Mouse (Mus musculus) embryonic facial prominence, embryonic 11.5 days (tissue): ENCODE data around the gene Erlec1. TPM values are rescaled to one million over a fixed set of nuclear protein-coding genes. Genes with fewer than 3 reads are reported as not detected.

ENCODE experiments used
- ATAC-seq: fragments of 200-750 bp; cut with Nextera tagmentation; replicated peaks from 2 replicates; pipeline ENCODE4 v1.8.0; 2017; ENCODE audit warnings: low read depth; ENCODE audit not compliant: insufficient number of reproducible peaks, low FRiP score, low TSS enrichment
- DNase-seq: peaks from one replicate; pipeline ENCODE4 v3.0.0-alpha.2; 2015; ENCODE audit warnings: low spot score
- H3K27ac ChIP-seq: fragments of 300-500 bp; sonication (generic); replicated peaks from 2 replicates; pipeline ENCODE4 v1.5.1; 2014; ENCODE audit warnings: mild to moderate bottlenecking, low read depth, low read length, control low read depth
- H3K27me3 ChIP-seq: fragments of 300-500 bp; sonication (generic); 2 replicates; pipeline ENCODE4 v1.6.1; 2014; ENCODE audit warnings: mild to moderate bottlenecking, low read length, moderate library complexity, mixed read lengths; ENCODE audit not compliant: control insufficient read depth, insufficient read depth
- H3K36me3 ChIP-seq: fragments of 300-500 bp; sonication (generic); replicated peaks from 2 replicates; pipeline ENCODE4 v1.6.1; 2014; ENCODE audit warnings: low read depth, mild to moderate bottlenecking, low read length, moderate library complexity, mixed read lengths; ENCODE audit not compliant: control insufficient read depth, insufficient read depth
- H3K4me1 ChIP-seq: fragments of 300-500 bp; sonication (generic); 2 replicates; pipeline ENCODE4 v1.6.1; 2014; ENCODE audit warnings: low read length, mixed read lengths; ENCODE audit not compliant: control insufficient read depth, insufficient read depth
- H3K4me2 ChIP-seq: fragments of 300-500 bp; sonication (generic); 2 replicates; pipeline ENCODE4 v1.6.1; 2014; ENCODE audit warnings: low read depth, mild to moderate bottlenecking, control low read depth, low read length, moderate library complexity
- H3K4me3 ChIP-seq: fragments of 300-500 bp; sonication (generic); 2 replicates; pipeline ENCODE4 v1.5.1; 2014; ENCODE audit warnings: low read depth, low read length, control low read depth
- H3K9ac ChIP-seq: fragments of 300-500 bp; sonication (generic); replicated peaks from 2 replicates; pipeline ENCODE4 v1.6.1; 2014; ENCODE audit warnings: mild to moderate bottlenecking, control low read depth, low read length
- H3K9me3 ChIP-seq: fragments of 300-500 bp; sonication (generic); replicated peaks from 2 replicates; pipeline ENCODE4 v1.6.1; 2016; ENCODE audit warnings: mild to moderate bottlenecking, low read length, inconsistent platforms, mixed read lengths; ENCODE audit not compliant: control insufficient read depth
- WGBS: fragments of 180-500 bp; shearing (Covaris S2); extraction: QIAGEN DNeasy Blood & Tissue Kit; methylation state at CpG from one replicate; pipeline ENCODE4 v1.1.7; 2014; 5-methylcytosine and 5-hydroxymethylcytosine counted together
- polyA plus RNA-seq: library from polyadenylated mRNA; unstranded; fragments of >200 nt; fragmentation: Nextera tagmentation; extraction: Ambion mirVana; gene quantifications from 2 replicates; pipeline ENCODE4 v1.2.1, GENCODE M21; 2014

Erlec1 gene
- polyA plus RNA-seq, 1 experiment from 2014 or later: 9.4 TPM

GRCm38 (mm10) chr11:30985237-30985636, 31.1 kb upstream of the Erlec1 start:
- Histone ChIP-seq H3K4me2 (no peak overlapping the region), H3K9ac (no peak overlapping the region), H3K4me1 (no peaks in the 10 kb centered on the region), H3K27ac (no peak overlapping the region), H3K27me3 (no peaks in the 10 kb centered on the region), H3K36me3 (no peaks in the 10 kb centered on the region), H3K4me3 (no peak overlapping the region), H3K9me3 (no peaks in the 10 kb centered on the region)
- no peak for ATAC-seq
- WGBS: 63% methylated on average over 2 of the region's 2 CpGs
- DNase-seq: no peak

GRCm38 (mm10) chr11:30953469-30954154, 523 bp downstream of the Erlec1 start:
- Histone ChIP-seq H3K36me3 (no peaks in the 10 kb centered on the region; the same call in 1 of the 2 replicates), H3K9ac (peak overlapping the region; percentile 83), H3K9me3 (no peaks in the 10 kb centered on the region), H3K27ac (0 out of 2 replicates have a peak overlapping the region, but pooled peaks have one; percentile 65), H3K4me1 (no peaks in the 10 kb centered on the region), H3K4me3 (peak overlapping the region; percentile 73), H3K27me3 (no peaks in the 10 kb centered on the region), H3K4me2 (peak overlapping the region; percentile 31)
- WGBS: under 1% methylated on average over 28 of the region's 32 CpGs
- DNase-seq: peak; percentile 38
- peak; percentile 87 for ATAC-seq

GRCm38 (mm10) chr11:30952829-30953228, 1.3 kb downstream of the Erlec1 start:
- Histone ChIP-seq H3K9ac (no peak overlapping the region), H3K27me3 (no peaks in the 10 kb centered on the region), H3K4me1 (no peaks in the 10 kb centered on the region), H3K4me3 (no peak overlapping the region), H3K36me3 (no peaks in the 10 kb centered on the region; the same call in 1 of the 2 replicates), H3K27ac (no peak overlapping the region), H3K4me2 (peak overlapping the region; percentile 31; the same call in 1 of the 2 replicates), H3K9me3 (no peaks in the 10 kb centered on the region)
- no peak for DNase-seq
- 68% methylated on average over 5 of the region's 5 CpGs for WGBS
- no peak for ATAC-seq

- no peaks in the 10 kb centered on the region; the same call in none of the 2 replicates for H3K36me3 ChIP-seq
- no peak for ATAC-seq
- 96% methylated on average over 2 of the region's 2 CpGs for WGBS
Observed at GRCm38 (mm10) chr11:30943522-30943921, 10.6 kb downstream of the Erlec1 start.

GRCm38 (mm10) chr11:30928498-30928897, 25.6 kb downstream of the Erlec1 start:
- H3K27ac ChIP-seq: no peak overlapping the region
- H3K4me2 ChIP-seq: no peak overlapping the region
- H3K4me1 ChIP-seq: no peaks in the 10 kb centered on the region
- no peaks in the 10 kb centered on the region for H3K9me3 ChIP-seq
- no peaks in the 10 kb centered on the region; the same call in 1 of the 2 replicates for H3K36me3 ChIP-seq
- no peak overlapping the region for H3K9ac ChIP-seq
- no peak for DNase-seq
- 92% methylated on average over 1 of the region's 1 CpGs for WGBS
- no peak overlapping the region for H3K4me3 ChIP-seq
- no peaks in the 10 kb centered on the region for H3K27me3 ChIP-seq
- no peak for ATAC-seq

More at GRCm38 (mm10) chr11:30943522-30943921, 10.6 kb downstream of the Erlec1 start:
- DNase-seq: no peak
- no peak overlapping the region for H3K4me3 ChIP-seq
- H3K4me1 ChIP-seq: no peaks in the 10 kb centered on the region
- no peak overlapping the region for H3K9ac ChIP-seq
- H3K27ac ChIP-seq: no peak overlapping the region
- H3K4me2 ChIP-seq: no peak overlapping the region
- no peaks in the 10 kb centered on the region for H3K27me3 ChIP-seq
- no peaks in the 10 kb centered on the region for H3K9me3 ChIP-seq

GRCm38 (mm10) chr11:30928079-30928478, 26.1 kb downstream of the Erlec1 start:
- Histone ChIP-seq H3K4me1 (no peaks in the 10 kb centered on the region), H3K4me3 (no peak overlapping the region), H3K27me3 (no peaks in the 10 kb centered on the region), H3K27ac (no peak overlapping the region), H3K9ac (no peak overlapping the region), H3K4me2 (no peak overlapping the region), H3K36me3 (no peaks in the 10 kb centered on the region; the same call in 1 of the 2 replicates), H3K9me3 (no peaks in the 10 kb centered on the region)
- DNase-seq: no peak
- ATAC-seq: no peak

- H3K4me2 ChIP-seq: no peak overlapping the region
- H3K9me3 ChIP-seq: no peaks in the 10 kb centered on the region
- ATAC-seq (no peak), DNase-seq (no peak)
- WGBS: 93% methylated on average over 3 of the region's 3 CpGs
- no peak overlapping the region for H3K9ac ChIP-seq
- H3K27me3 ChIP-seq: no peaks in the 10 kb centered on the region
- no peaks in the 10 kb centered on the region for H3K36me3 ChIP-seq
- no peak overlapping the region for H3K4me3 ChIP-seq
- no peak overlapping the region for H3K27ac ChIP-seq
- no peaks in the 10 kb centered on the region for H3K4me1 ChIP-seq
Observed at GRCm38 (mm10) chr11:30923283-30923682, 30.9 kb downstream of the Erlec1 start.

- 79% methylated on average over 1 of the region's 1 CpGs for WGBS
- no peak overlapping the region for H3K4me3 ChIP-seq
- ATAC-seq: no peak
Observed at GRCm38 (mm10) chr11:30920641-30921040, 33.5 kb downstream of the Erlec1 start.

More at GRCm38 (mm10) chr11:30920641-30921040, 33.5 kb downstream of the Erlec1 start:
- Histone ChIP-seq H3K27ac (no peak overlapping the region), H3K9me3 (no peaks in the 10 kb centered on the region), H3K36me3 (no peaks in the 10 kb centered on the region), H3K4me1 (no peaks in the 10 kb centered on the region), H3K4me2 (no peak overlapping the region), H3K9ac (no peak overlapping the region), H3K27me3 (no peaks in the 10 kb centered on the region)
- DNase-seq: no peak
